Mouse (Mus musculus): ENCODE data around the gene Greb1.

GRCm38 (mm10) chr12:16698691-16699090 lies 102.0 kb downstream of the Greb1 start:
- TF ChIP-seq CTCF (IDR thresholded peaks at IDR 0.05; ENCODE audit: low read depth) (no peak), EP300 (optimal IDR thresholded peaks at IDR 0.05) (no peak)

Data from stomach, postnatal 0 days (tissue).